Mouse (Mus musculus): ENCODE data around the gene Gpc5.
A peak's percentile ranks its signal among the peaks of the same experiment; 100 is the strongest.

The Gpc5 gene

GRCm38 (mm10) chr14:115546516-115547282, 454.7 kb downstream of the Gpc5 start:
- no peak for DNase-seq (ENCODE audit: low spot score in 2 of 2)

- no peak for DNase-seq (ENCODE audit: low spot score in 2 of 2)
Observed at GRCm38 (mm10) chr14:115551996-115552395, 460.0 kb downstream of the Gpc5 start.

GRCm38 (mm10) chr14:115580466-115581255, 488.6 kb downstream of the Gpc5 start:
- DNase-seq (ENCODE audit: low spot score in 2 of 2), result no peak

GRCm38 (mm10) chr14:115581256-115581633, 489.2 kb downstream of the Gpc5 start:
- DNase-seq (ENCODE audit: low spot score in 2 of 2), result no peak

GRCm38 (mm10) chr14:115600259-115601029, 508.4 kb downstream of the Gpc5 start:
- DNase-seq (ENCODE audit: low spot score in 2 of 2), result no peak

- no peak for DNase-seq (ENCODE audit: low spot score in 2 of 2)
Observed at GRCm38 (mm10) chr14:115614154-115614553, 522.1 kb downstream of the Gpc5 start.

- no peak for DNase-seq (ENCODE audit: low spot score in 2 of 2)
Observed at GRCm38 (mm10) chr14:115616305-115616704, 524.3 kb downstream of the Gpc5 start.

GRCm38 (mm10) chr14:115616846-115617245, 524.8 kb downstream of the Gpc5 start:
- no peak for DNase-seq (ENCODE audit: low spot score in 2 of 2)

- DNase-seq (ENCODE audit: low spot score in 2 of 2), result no peak
Observed at GRCm38 (mm10) chr14:115620473-115620872, 528.5 kb downstream of the Gpc5 start.

GRCm38 (mm10) chr14:115631160-115631898, 539.3 kb downstream of the Gpc5 start:
- DNase-seq (ENCODE audit: low spot score in 2 of 2), result no peak

GRCm38 (mm10) chr14:115633311-115633710, 541.3 kb downstream of the Gpc5 start:
- no peak for DNase-seq (ENCODE audit: low spot score in 2 of 2)

- no peak for DNase-seq (ENCODE audit: low spot score in 2 of 2)
Observed at GRCm38 (mm10) chr14:115679875-115680274, 587.9 kb downstream of the Gpc5 start.

GRCm38 (mm10) chr14:115746013-115746412, 654.0 kb downstream of the Gpc5 start:
- DNase-seq (ENCODE audit: low spot score in 2 of 2), result no peak

- no peak for DNase-seq (ENCODE audit: low spot score in 2 of 2)
Observed at GRCm38 (mm10) chr14:115760241-115760640, 668.2 kb downstream of the Gpc5 start.

GRCm38 (mm10) chr14:115779382-115780177, 687.6 kb downstream of the Gpc5 start:
- no peak for DNase-seq (ENCODE audit: low spot score in 2 of 2)

GRCm38 (mm10) chr14:115804751-115805150, 712.7 kb downstream of the Gpc5 start:
- no peak for DNase-seq (ENCODE audit: low spot score in 2 of 2)

- DNase-seq (ENCODE audit: low spot score in 2 of 2), result no peak
Observed at GRCm38 (mm10) chr14:115819021-115819420, 727.0 kb downstream of the Gpc5 start.

- DNase-seq (ENCODE audit: low spot score in 2 of 2), result no peak
Observed at GRCm38 (mm10) chr14:115821657-115822056, 729.6 kb downstream of the Gpc5 start.

- no peak for DNase-seq (ENCODE audit: low spot score in 2 of 2)
Observed at GRCm38 (mm10) chr14:115830485-115830884, 738.5 kb downstream of the Gpc5 start.

- peak; percentile 34 to 80 for DNase-seq (ENCODE audit: low spot score in 2 of 2)
Observed at GRCm38 (mm10) chr14:115831219-115831755, 739.3 kb downstream of the Gpc5 start.
